Mouse (Mus musculus): Measurements from ENCODE around the gene Ankef1. TPM values are rescaled to one million over a fixed set of nuclear protein-coding genes. Genes with fewer than 3 reads are reported as not detected.

Gene Ankef1
- total RNA-seq, 2 experiments from 2014 or later = 8.9 to 31.3 TPM

- peak in 1 of 2 experiments; percentile 14 for DNase-seq
Measured at GRCm38 (mm10) chr2:136600651-136601170, 99.0 kb downstream of the Ankef1 start.

DNA sequence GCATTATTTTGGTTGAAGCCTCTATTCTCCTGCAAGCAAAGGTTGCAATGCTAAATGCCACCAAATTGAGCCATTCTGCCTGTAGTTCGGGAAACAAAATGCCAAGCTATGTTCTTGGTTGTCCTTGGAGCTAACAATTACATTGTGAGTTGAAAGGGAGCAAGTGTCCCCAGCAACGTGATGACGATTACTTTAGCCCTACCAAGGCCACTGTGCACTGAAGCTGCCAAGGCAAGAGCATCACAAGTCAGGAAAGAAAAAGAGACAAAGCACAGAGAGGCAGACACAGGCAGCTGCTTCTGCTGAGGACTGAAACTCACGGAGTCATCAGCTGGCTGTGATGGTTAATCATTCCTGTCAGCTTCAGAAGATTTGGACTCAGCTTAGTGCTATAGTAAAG is 99.5 kb downstream of the Ankef1 start:
- DNase-seq = peak; percentile 73 to 81

Other genes with a start within 250 kb of the Ankef1 start
- gene Pak7, start 113.9 kb upstream of the Ankef1 start, total RNA-seq (2021) = under 1 TPM in 1 of 2 experiments, not detected in 1; 0.10 TPM
- 10 to 100 TPM; 28.9 to 31.8 TPM for gene Snap25, start 211.5 kb downstream of the Ankef1 start, total RNA-seq (2021)

Data from adrenal gland, postnatal 36 days (tissue).